Mouse (Mus musculus) ES-Bruce4 (cell line): Measurements from ENCODE around the gene Spata16.

Source experiments
- CTCF ChIP-seq: IDR thresholded peaks from one replicate; pipeline ENCODE4 v1.8.1; 2011; ENCODE audit warnings: low read depth, low read length
- POLR2A ChIP-seq: IDR thresholded peaks from one replicate; pipeline ENCODE4 v1.8.1; 2011; ENCODE audit warnings: low read length; ENCODE audit not compliant: insufficient read depth

DNA sequence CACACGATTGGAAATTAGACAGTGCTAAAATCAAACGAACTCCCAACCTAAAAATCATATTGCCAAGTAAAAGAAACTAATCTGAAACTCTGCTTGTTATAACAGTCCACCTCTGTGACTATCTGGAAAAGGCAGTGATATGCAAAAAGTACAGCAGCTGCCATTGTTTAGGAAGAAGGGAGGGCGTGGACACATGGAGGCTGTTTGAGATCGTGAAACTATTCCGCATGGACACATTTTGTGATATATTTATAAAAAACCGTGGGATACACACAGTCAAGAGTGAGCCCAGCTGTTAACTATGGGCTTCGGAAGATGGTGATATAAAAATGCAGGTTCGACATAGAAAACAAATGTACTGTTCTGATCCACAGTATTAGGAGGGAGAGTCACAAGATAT lies 176.9 kb downstream of the Spata16 start:
- TF ChIP-seq CTCF (no peak), POLR2A (no peak)
